ENCODE assay signal across 9 mouse cellular contexts in genomic region chr10:12854298-12854697, GRCm38 (mm10). TPM values are rescaled to one million over a fixed set of nuclear protein-coding genes. Genes with fewer than 3 reads are reported as not detected.
DNase-seq lines count a peak whose midpoint lies in the region; ATAC-seq and TF ChIP-seq lines count a peak whose summit lies in the region.
"Had no signal": no experiment of that assay in that cellular context is flagged by ENCODE, and none has a peak within 500 bp of the region (broad histone marks: within the 10 kb centered on the region; RNA-seq: fewer than 3 reads in every experiment).

No protein-coding gene starts in this region.

- no peak overlapping the region for H3K4me3 ChIP-seq in lung, postnatal 0 days (ENCODE audit: low read depth, low read length)
- H3K4me3 ChIP-seq in kidney, postnatal 0 days (replicated peaks; ENCODE audit: low read depth, low read length) = no peak overlapping the region
- H3K4me3 ChIP-seq in neural tube, embryonic 15.5 days (replicated peaks) = no peak overlapping the region
- no peak overlapping the region for H3K4me3 ChIP-seq in forebrain, embryonic 13.5 days
- H3K4me3 ChIP-seq in hindbrain, postnatal 0 days (ENCODE audit: low read length) = no peak overlapping the region

- H3K4me2 ChIP-seq in lung, postnatal 0 days (replicated peaks; ENCODE audit: low read depth, low read length) = no peak overlapping the region
- H3K4me2 ChIP-seq in kidney, postnatal 0 days (ENCODE audit: low read length) = no peak overlapping the region
- H3K4me2 ChIP-seq in neural tube, embryonic 15.5 days = no peak overlapping the region
- H3K4me2 ChIP-seq in forebrain, embryonic 13.5 days = no peak overlapping the region
- H3K4me2 ChIP-seq in hindbrain, postnatal 0 days (ENCODE audit: low read depth, low read length) = no peak overlapping the region

- H3K27ac ChIP-seq in lung, postnatal 0 days (ENCODE audit: low read length) = no peak overlapping the region
- peak overlapping the region; percentile 81; the same call in 1 of the 2 replicates for H3K27ac ChIP-seq in kidney, postnatal 0 days
- no peak overlapping the region for H3K27ac ChIP-seq in neural tube, embryonic 15.5 days (replicated peaks)
- no peak overlapping the region for H3K27ac ChIP-seq in forebrain, embryonic 13.5 days
- no peak overlapping the region for H3K27ac ChIP-seq in hindbrain, postnatal 0 days

- WGBS in lung, postnatal 0 days = 69% methylated on average over 6 of the region's 6 CpGs
- 79% methylated on average over 6 of the region's 6 CpGs for WGBS in kidney, postnatal 0 days
- WGBS in neural tube, embryonic 15.5 days = 93% methylated on average over 6 of the region's 6 CpGs
- WGBS in forebrain, embryonic 13.5 days = 94% methylated on average over 6 of the region's 6 CpGs
- 87% methylated on average over 6 of the region's 6 CpGs for WGBS in hindbrain, postnatal 0 days

- H3K4me1 ChIP-seq in lung, postnatal 0 days (ENCODE audit: insufficient read depth, low read depth, low read length) = no peaks in the 10 kb centered on the region; the same call in 1 of the 2 replicates
- H3K4me1 ChIP-seq in kidney, postnatal 0 days (replicated peaks; ENCODE audit: insufficient read depth, low read length) = peaks cover 13% of the 10 kb centered on the region
- H3K4me1 ChIP-seq in neural tube, embryonic 15.5 days = peaks cover 4% of the 10 kb centered on the region; the same call in 1 of the 2 replicates
- H3K4me1 ChIP-seq in forebrain, embryonic 13.5 days = no peaks in the 10 kb centered on the region
- H3K4me1 ChIP-seq in hindbrain, postnatal 0 days (ENCODE audit: insufficient read depth, low read length) = no peaks in the 10 kb centered on the region

- H3K36me3 ChIP-seq in lung, postnatal 0 days (ENCODE audit: insufficient read depth, low read length) = no peaks in the 10 kb centered on the region
- H3K36me3 ChIP-seq in kidney, postnatal 0 days (ENCODE audit: insufficient read depth, low read length) = peaks cover 3% of the 10 kb centered on the region; the same call in 1 of the 2 replicates
- H3K36me3 ChIP-seq in neural tube, embryonic 15.5 days = no peaks in the 10 kb centered on the region
- H3K36me3 ChIP-seq in forebrain, embryonic 13.5 days (ENCODE audit: poor library complexity, severe bottlenecking) = no peaks in the 10 kb centered on the region
- no peaks in the 10 kb centered on the region for H3K36me3 ChIP-seq in hindbrain, postnatal 0 days (ENCODE audit: insufficient read depth, low read length)

- DNase-seq in lung, adult 18-20 months = peak; percentile 73 to 75
- no peak for DNase-seq in lung, postnatal 0 days (ENCODE audit: low spot score)
- DNase-seq in heart, adult 9 months (ENCODE audit: low spot score in 2 of 2) = peak; percentile 37 to 66
- DNase-seq in kidney, postnatal 0 days (ENCODE audit: low spot score) = no peak
- peak; percentile 68 for DNase-seq in testis, postnatal 10 days (ENCODE audit: low spot score)
- DNase-seq in hindbrain, postnatal 0 days (ENCODE audit: low spot score) = no peak

- no peak for TF ChIP-seq EP300 in lung, postnatal 0 days (IDR thresholded peaks at IDR 0.05)

- H3K9ac ChIP-seq in lung, postnatal 0 days (replicated peaks; ENCODE audit: low read depth) = no peak overlapping the region
- no peak overlapping the region for H3K9ac ChIP-seq in kidney, postnatal 0 days (ENCODE audit: low read depth, low read length)
- no peak overlapping the region for H3K9ac ChIP-seq in neural tube, embryonic 15.5 days (replicated peaks)
- H3K9ac ChIP-seq in forebrain, embryonic 13.5 days = no peak overlapping the region
- H3K9ac ChIP-seq in hindbrain, postnatal 0 days (replicated peaks; ENCODE audit: low read length) = no peak overlapping the region

- no peak for TF ChIP-seq CTCF in lung, postnatal 0 days (IDR thresholded peaks at IDR 0.05)
- no peak for TF ChIP-seq CTCF in kidney, postnatal 0 days (IDR thresholded peaks at IDR 0.05; ENCODE audit: low read depth)
- no peak for TF ChIP-seq CTCF in hindbrain, postnatal 0 days (IDR thresholded peaks at IDR 0.05; ENCODE audit: low read depth)

- no peaks in the 10 kb centered on the region for H3K9me3 ChIP-seq in lung, postnatal 0 days (ENCODE audit: low read length)
- no peaks in the 10 kb centered on the region for H3K9me3 ChIP-seq in kidney, postnatal 0 days (replicated peaks; ENCODE audit: low read length)
- H3K9me3 ChIP-seq in neural tube, embryonic 15.5 days (replicated peaks) = no peaks in the 10 kb centered on the region; the same call in 1 of the 2 replicates
- H3K9me3 ChIP-seq in forebrain, embryonic 13.5 days (replicated peaks) = no peaks in the 10 kb centered on the region
- H3K9me3 ChIP-seq in hindbrain, postnatal 0 days (ENCODE audit: low read length) = no peaks in the 10 kb centered on the region

- ATAC-seq in lung, postnatal 0 days = no peak
- ATAC-seq in kidney, postnatal 0 days (replicated peaks; ENCODE audit: low FRiP score, low read depth) = no peak
- no peak for ATAC-seq in neural tube, embryonic 15.5 days (ENCODE audit: low FRiP score)
- ATAC-seq in forebrain, embryonic 13.5 days = no peak
- no peak for ATAC-seq in hindbrain, postnatal 0 days

- H3K27me3 ChIP-seq in lung, postnatal 0 days (replicated peaks; ENCODE audit: insufficient read depth, low read length) = no peaks in the 10 kb centered on the region
- H3K27me3 ChIP-seq in kidney, postnatal 0 days (ENCODE audit: insufficient read depth, low read length) = no peaks in the 10 kb centered on the region
- no peaks in the 10 kb centered on the region for H3K27me3 ChIP-seq in neural tube, embryonic 15.5 days (replicated peaks)
- H3K27me3 ChIP-seq in forebrain, embryonic 13.5 days = no peaks in the 10 kb centered on the region
- no peaks in the 10 kb centered on the region for H3K27me3 ChIP-seq in hindbrain, postnatal 0 days (ENCODE audit: insufficient read depth, low read length)
- H3K27me3 ChIP-seq: CH12.LX had no signal

RNA-seq across cellular contexts. Expression of gene Utrn, which starts 14.9 kb away (rescaled TPM):
- 88.4 and 107 TPM in 2 replicates for polyA plus RNA-seq in lung, postnatal 0 days (2015; fragmentation: Nextera tagmentation; extraction: Ambion mirVana)
- polyA plus RNA-seq in kidney, postnatal 0 days (2015; fragmentation: Nextera tagmentation; extraction: Ambion mirVana) = 59.0 and 69.6 TPM in 2 replicates
- 27.5 and 36.5 TPM in 2 replicates for polyA plus RNA-seq in neural tube, embryonic 15.5 days (2015; fragmentation: Nextera tagmentation; extraction: Ambion mirVana)
- polyA plus RNA-seq in forebrain, embryonic 13.5 days (2015; fragmentation: Nextera tagmentation; extraction: Ambion mirVana) = 18.7 and 22.0 TPM in 2 replicates
- total RNA-seq in hindbrain, postnatal 0 days (2014; rRNA removed) = 24.6 and 25.8 TPM in 2 replicates
- polyA plus RNA-seq in hindbrain, postnatal 0 days (2015; fragmentation: Nextera tagmentation; extraction: Ambion mirVana) = 25.0 and 27.3 TPM in 2 replicates

Comparison
In these comparisons a context has a peak if more than half of its experiments do, and no peak if none do; other contexts are left out.
1. DNase-seq: peak in lung, adult 18-20 months (2 of 2), heart, adult 9 months (2 of 2) and testis, postnatal 10 days (single experiment); none in lung, postnatal 0 days (single experiment), kidney, postnatal 0 days (single experiment) and hindbrain, postnatal 0 days (single experiment).